Mouse (Mus musculus) testis, adult 2 months (tissue): Measurements from ENCODE around the gene Efcab1. TPM values are rescaled to one million over a fixed set of nuclear protein-coding genes. Genes with fewer than 3 reads are reported as not detected.

Experiments
- H3K27ac ChIP-seq: fragments of 200-500 bp; 2 replicates; pipeline ENCODE4 v1.5.1; 2012; ENCODE audit warnings: low read depth, low read length; ENCODE audit not compliant: control insufficient read depth, insufficient read depth
- H3K27me3 ChIP-seq: fragments of 200-500 bp; 2 replicates; pipeline ENCODE4 v1.6.1; 2012; ENCODE audit warnings: mild to moderate bottlenecking, low read length, moderate library complexity; ENCODE audit not compliant: control insufficient read depth, insufficient read depth
- H3K36me3 ChIP-seq: fragments of 200-500 bp; 2 replicates; pipeline ENCODE4 v1.6.1; 2012; ENCODE audit warnings: mild to moderate bottlenecking, low read length; ENCODE audit not compliant: control insufficient read depth, insufficient read depth
- H3K4me1 ChIP-seq: fragments of 200-500 bp; 2 replicates; pipeline ENCODE4 v1.6.1; 2012; ENCODE audit warnings: low read length; ENCODE audit not compliant: control insufficient read depth, insufficient read depth
- H3K4me3 ChIP-seq: fragments of 200-500 bp; 2 replicates; pipeline ENCODE4 v1.5.1; 2012; ENCODE audit warnings: low read depth, mild to moderate bottlenecking, low read length, moderate library complexity, mixed read lengths; ENCODE audit not compliant: control insufficient read depth
- CTCF ChIP-seq: fragments of 200-500 bp; IDR thresholded peaks from 2 replicates; pipeline ENCODE4 v1.5.1; 2012; ENCODE audit warnings: low read depth, mild to moderate bottlenecking, inconsistent platforms, low read length, moderate library complexity; ENCODE audit not compliant: control insufficient read depth, insufficient read depth, insufficient replicate concordance
- POLR2A ChIP-seq: fragments of 200-500 bp; IDR thresholded peaks from 2 replicates; pipeline ENCODE4 v1.6.1; 2012; ENCODE audit warnings: low read depth, mild to moderate bottlenecking, inconsistent platforms, low read length, moderate library complexity; ENCODE audit not compliant: control insufficient read depth
- polyA plus RNA-seq: library from polyadenylated mRNA; depleted of rRNA; stranded (reverse); fragments of >200 nt; gene quantifications from 2 replicates; pipeline ENCODE4 v1.2.3, GENCODE M21; 2012; rRNA removed

The Efcab1 gene
- 8.5 and 10.7 TPM in 2 replicates for polyA plus RNA-seq

GRCm38 (mm10) chr16:14906393-14907100 is at the start of gene Efcab1:
Efcab1 (plus strand) TSS chr16:14906606.
- no peak within 1 kb of the TSS for H3K27ac ChIP-seq
- H3K4me3 ChIP-seq = peak within 1 kb of the TSS; percentile 72
- no peaks in the 10 kb centered on the region for H3K36me3 ChIP-seq
- TF ChIP-seq CTCF (no peak), POLR2A (peak; percentile 58; the same call in 1 of the 2 replicates)
- no peaks in the 10 kb centered on the region for H3K27me3 ChIP-seq
- peaks cover 7% of the 10 kb centered on the region for H3K4me1 ChIP-seq

GRCm38 (mm10) chr16:14859443-14859842 is 47.0 kb upstream of the Efcab1 start:
- Histone ChIP-seq H3K4me1 (no peaks in the 10 kb centered on the region), H3K4me3 (no peak overlapping the region), H3K27ac (no peak overlapping the region), H3K27me3 (no peaks in the 10 kb centered on the region), H3K36me3 (no peaks in the 10 kb centered on the region)
- TF ChIP-seq CTCF = no peak
- no peak for TF ChIP-seq POLR2A

- H3K36me3 ChIP-seq = no peaks in the 10 kb centered on the region
- no peaks in the 10 kb centered on the region for H3K4me1 ChIP-seq
- no peak overlapping the region for H3K27ac ChIP-seq
- H3K4me3 ChIP-seq = no peak overlapping the region
- no peaks in the 10 kb centered on the region for H3K27me3 ChIP-seq
- no peak for TF ChIP-seq POLR2A
- TF ChIP-seq CTCF = no peak
These were observed 21.5 kb upstream of the Efcab1 start for GRCm38 (mm10) chr16:14884916-14885315.

GRCm38 (mm10) chr16:14885372-14885771 is 21.0 kb upstream of the Efcab1 start:
- no peaks in the 10 kb centered on the region for H3K4me1 ChIP-seq
- no peaks in the 10 kb centered on the region for H3K36me3 ChIP-seq
- TF ChIP-seq CTCF (no peak), POLR2A (no peak)
- H3K4me3 ChIP-seq = no peak overlapping the region
- no peak overlapping the region for H3K27ac ChIP-seq
- no peaks in the 10 kb centered on the region for H3K27me3 ChIP-seq

GRCm38 (mm10) chr16:14892492-14892891 is 13.9 kb upstream of the Efcab1 start:
- no peaks in the 10 kb centered on the region for H3K27me3 ChIP-seq
- H3K36me3 ChIP-seq = no peaks in the 10 kb centered on the region
- no peaks in the 10 kb centered on the region for H3K4me1 ChIP-seq
- H3K27ac ChIP-seq = no peak overlapping the region
- no peak overlapping the region for H3K4me3 ChIP-seq
- TF ChIP-seq POLR2A = no peak
- TF ChIP-seq CTCF = no peak

GRCm38 (mm10) chr16:14893864-14894263 is 12.5 kb upstream of the Efcab1 start:
- Histone ChIP-seq H3K4me1 (no peaks in the 10 kb centered on the region), H3K27ac (no peak overlapping the region), H3K27me3 (no peaks in the 10 kb centered on the region), H3K4me3 (no peak overlapping the region), H3K36me3 (no peaks in the 10 kb centered on the region)
- no peak for TF ChIP-seq CTCF
- TF ChIP-seq POLR2A = no peak

GRCm38 (mm10) chr16:14894713-14895112 is 11.7 kb upstream of the Efcab1 start:
- Histone ChIP-seq H3K27ac (no peak overlapping the region), H3K36me3 (no peaks in the 10 kb centered on the region)
- TF ChIP-seq POLR2A (no peak), CTCF (no peak)

More at GRCm38 (mm10) chr16:14894713-14895112, 11.7 kb upstream of the Efcab1 start:
- Histone ChIP-seq H3K4me3 (no peak overlapping the region), H3K27me3 (no peaks in the 10 kb centered on the region), H3K4me1 (no peaks in the 10 kb centered on the region)
